Mouse (Mus musculus) heart, postnatal 4 days (tissue): ENCODE data around the gene Mxra7. TPM values are rescaled to one million over a fixed set of nuclear protein-coding genes. Genes with fewer than 3 reads are reported as not detected.

Experiments used
- DNase-seq: peaks from one replicate; pipeline ENCODE4 v3.0.0; 2021
- total RNA-seq, 2 experiments: library from RNA; stranded (reverse); gene quantifications; 2 replicates each; pipeline ENCODE4 v1.2.3; 2021

Mxra7 gene
- total RNA-seq, 2 experiments from 2014 or later = 40.9 to 42.9 TPM

- peak; percentile 56 for DNase-seq
Measured at GRCm38 (mm10) chr11:116816769-116817168, 11.1 kb downstream of the Mxra7 start.

- no peak for DNase-seq
Measured at GRCm38 (mm10) chr11:116814884-116815415, 12.9 kb downstream of the Mxra7 start.

GRCm38 (mm10) chr11:116814076-116814883 is 13.6 kb downstream of the Mxra7 start:
- peak; percentile 82 for DNase-seq

GRCm38 (mm10) chr11:116813610-116814009 is 14.2 kb downstream of the Mxra7 start:
- DNase-seq = no peak

GRCm38 (mm10) chr11:116812793-116813529 is 14.9 kb downstream of the Mxra7 start:
- peak; percentile 70 for DNase-seq

- DNase-seq = peak; percentile 70
Measured at GRCm38 (mm10) chr11:116810983-116811901, 16.6 kb downstream of the Mxra7 start.

- no peak for DNase-seq
Measured at GRCm38 (mm10) chr11:116810528-116810927, 17.3 kb downstream of the Mxra7 start.

GRCm38 (mm10) chr11:116809520-116809919 is 18.3 kb downstream of the Mxra7 start:
- DNase-seq = no peak

- DNase-seq = no peak
Measured at GRCm38 (mm10) chr11:116808811-116809395, 18.9 kb downstream of the Mxra7 start.

GRCm38 (mm10) chr11:116807938-116808606 is 19.8 kb downstream of the Mxra7 start:
- peak; percentile 92 for DNase-seq

GRCm38 (mm10) chr11:116807526-116807925 is 20.3 kb downstream of the Mxra7 start:
- DNase-seq = no peak

GRCm38 (mm10) chr11:116807116-116807515 is 20.7 kb downstream of the Mxra7 start:
- DNase-seq = no peak

GRCm38 (mm10) chr11:116806136-116807071 is 21.4 kb downstream of the Mxra7 start:
- DNase-seq = peak; percentile 55

GRCm38 (mm10) chr11:116802709-116803108 is 25.1 kb downstream of the Mxra7 start:
- no peak for DNase-seq

- DNase-seq = no peak
Measured at GRCm38 (mm10) chr11:116801106-116801505, 26.7 kb downstream of the Mxra7 start.

- DNase-seq = no peak
Measured at GRCm38 (mm10) chr11:116799364-116799763, 28.5 kb downstream of the Mxra7 start.

GRCm38 (mm10) chr11:116784221-116784620 is 43.6 kb downstream of the Mxra7 start:
- DNase-seq = no peak

- no peak for DNase-seq
Measured at GRCm38 (mm10) chr11:116782737-116783145, 45.1 kb downstream of the Mxra7 start.

- no peak for DNase-seq
Measured at GRCm38 (mm10) chr11:116775407-116775806, 52.4 kb downstream of the Mxra7 start, which contains the start of gene St6galnac1. Gene St6galnac1, minus strand, starts transcription at chr11:116775507.

- DNase-seq = no peak
Measured at GRCm38 (mm10) chr11:116773205-116773604, 54.6 kb downstream of the Mxra7 start.
